Mouse (Mus musculus): ENCODE measurements around the gene Fam124a. TPM values are rescaled to one million over a fixed set of nuclear protein-coding genes. Genes with fewer than 3 reads are reported as not detected.

Gene Fam124a
- polyA plus RNA-seq, 1 experiment from 2014 or later = 4.3 TPM

- peaks cover 10% of the 10 kb centered on the region; the same call in 1 of the 2 replicates for H3K4me1 ChIP-seq (ENCODE audit: insufficient read depth)
- 18% methylated on average over 4 of the region's 4 CpGs for WGBS
- DNase-seq (peak; percentile 86), ATAC-seq (ENCODE audit: insufficient read depth) (peak; percentile 93)
- no peak overlapping the region for H3K9ac ChIP-seq
- no peak for TF ChIP-seq CTCF (IDR thresholded peaks at IDR 0.05; ENCODE audit: low read depth)
- no peaks in the 10 kb centered on the region for H3K27me3 ChIP-seq (ENCODE audit: insufficient read depth, low read length)
- H3K36me3 ChIP-seq (ENCODE audit: insufficient read depth) = no peaks in the 10 kb centered on the region
- peak overlapping the region; percentile 89 for H3K27ac ChIP-seq (ENCODE audit: low read depth)
- no peak overlapping the region; the same call in 1 of the 2 replicates for H3K4me2 ChIP-seq
- no peaks in the 10 kb centered on the region for H3K9me3 ChIP-seq (ENCODE audit: low read depth, low read length)
- H3K4me3 ChIP-seq (ENCODE audit: low read depth, low read length) = no peak overlapping the region
Measured at GRCm38 (mm10) chr14:62570299-62570698, 14.8 kb downstream of the Fam124a start.

GRCm38 (mm10) chr14:62573454-62573853 lies 17.9 kb downstream of the Fam124a start:
- ATAC-seq (ENCODE audit: insufficient read depth) (peak; percentile 57; the same call in 1 of the 2 replicates), DNase-seq (peak; percentile 62)
- WGBS = 0% methylated on average over 2 of the region's 3 CpGs

GRCm38 (mm10) chr14:62574906-62575305 lies 19.4 kb downstream of the Fam124a start:
- Histone ChIP-seq H3K4me1 (ENCODE audit: insufficient read depth) (peaks cover 2% of the 10 kb centered on the region; the same call in 1 of the 2 replicates), H3K9ac (no peak overlapping the region), H3K4me3 (ENCODE audit: low read depth, low read length) (no peak overlapping the region), H3K9me3 (ENCODE audit: low read depth, low read length) (no peaks in the 10 kb centered on the region), H3K4me2 (no peak overlapping the region), H3K27me3 (ENCODE audit: insufficient read depth, low read length) (no peaks in the 10 kb centered on the region), H3K36me3 (ENCODE audit: insufficient read depth) (no peaks in the 10 kb centered on the region), H3K27ac (ENCODE audit: low read depth) (no peak overlapping the region)
- DNase-seq (no peak), ATAC-seq (ENCODE audit: insufficient read depth) (no peak)
- TF ChIP-seq CTCF (IDR thresholded peaks at IDR 0.05; ENCODE audit: low read depth) = no peak
- 56% methylated on average over 6 of the region's 6 CpGs for WGBS

More at GRCm38 (mm10) chr14:62573454-62573853, 17.9 kb downstream of the Fam124a start:
- no peak overlapping the region for H3K9ac ChIP-seq
- no peaks in the 10 kb centered on the region for H3K27me3 ChIP-seq (ENCODE audit: insufficient read depth, low read length)
- no peak overlapping the region for H3K4me3 ChIP-seq (ENCODE audit: low read depth, low read length)
- no peak for TF ChIP-seq CTCF (IDR thresholded peaks at IDR 0.05; ENCODE audit: low read depth)
- peak overlapping the region; percentile 42; the same call in 1 of the 2 replicates for H3K4me2 ChIP-seq
- H3K4me1 ChIP-seq (ENCODE audit: insufficient read depth) = peaks cover 10% of the 10 kb centered on the region; the same call in 1 of the 2 replicates
- peak overlapping the region; percentile 48; the same call in 1 of the 2 replicates for H3K27ac ChIP-seq (ENCODE audit: low read depth)
- no peaks in the 10 kb centered on the region for H3K36me3 ChIP-seq (ENCODE audit: insufficient read depth)
- H3K9me3 ChIP-seq (ENCODE audit: low read depth, low read length) = no peaks in the 10 kb centered on the region

GRCm38 (mm10) chr14:62575862-62576261 lies 20.3 kb downstream of the Fam124a start:
- ATAC-seq (ENCODE audit: insufficient read depth) (no peak), DNase-seq (no peak)
- no peaks in the 10 kb centered on the region for H3K36me3 ChIP-seq (ENCODE audit: insufficient read depth)
- H3K4me3 ChIP-seq (ENCODE audit: low read depth, low read length) = no peak overlapping the region
- H3K9me3 ChIP-seq (ENCODE audit: low read depth, low read length) = no peaks in the 10 kb centered on the region
- H3K4me1 ChIP-seq (ENCODE audit: insufficient read depth) = no peaks in the 10 kb centered on the region
- no peak for TF ChIP-seq CTCF (IDR thresholded peaks at IDR 0.05; ENCODE audit: low read depth)
- H3K9ac ChIP-seq = no peak overlapping the region
- no peaks in the 10 kb centered on the region for H3K27me3 ChIP-seq (ENCODE audit: insufficient read depth, low read length)
- 75% methylated on average over 8 of the region's 8 CpGs for WGBS
- H3K27ac ChIP-seq (ENCODE audit: low read depth) = no peak overlapping the region
- H3K4me2 ChIP-seq = no peak overlapping the region

- Histone ChIP-seq H3K4me2 (no peak overlapping the region), H3K27ac (ENCODE audit: low read depth) (no peak overlapping the region), H3K27me3 (ENCODE audit: insufficient read depth, low read length) (no peaks in the 10 kb centered on the region), H3K9ac (no peak overlapping the region), H3K4me1 (ENCODE audit: insufficient read depth) (no peaks in the 10 kb centered on the region), H3K36me3 (ENCODE audit: insufficient read depth) (no peaks in the 10 kb centered on the region), H3K9me3 (ENCODE audit: low read depth, low read length) (no peaks in the 10 kb centered on the region), H3K4me3 (ENCODE audit: low read depth, low read length) (no peak overlapping the region)
- ATAC-seq (ENCODE audit: insufficient read depth) = no peak
- no peak for DNase-seq
- TF ChIP-seq CTCF (IDR thresholded peaks at IDR 0.05; ENCODE audit: low read depth) = no peak
- WGBS = 86% methylated on average over 3 of the region's 3 CpGs
Measured at GRCm38 (mm10) chr14:62580945-62581344, 25.4 kb downstream of the Fam124a start.

- H3K27me3 ChIP-seq (ENCODE audit: insufficient read depth, low read length) = no peaks in the 10 kb centered on the region
- H3K4me3 ChIP-seq (ENCODE audit: low read depth, low read length) = no peak overlapping the region
- H3K27ac ChIP-seq (ENCODE audit: low read depth) = no peak overlapping the region
- no peaks in the 10 kb centered on the region for H3K4me1 ChIP-seq (ENCODE audit: insufficient read depth)
- TF ChIP-seq CTCF (IDR thresholded peaks at IDR 0.05; ENCODE audit: low read depth) = no peak
- no peaks in the 10 kb centered on the region for H3K9me3 ChIP-seq (ENCODE audit: low read depth, low read length)
- ATAC-seq (ENCODE audit: insufficient read depth) = no peak
- no peak overlapping the region for H3K4me2 ChIP-seq
- H3K9ac ChIP-seq = no peak overlapping the region
- H3K36me3 ChIP-seq (ENCODE audit: insufficient read depth) = no peaks in the 10 kb centered on the region
- DNase-seq = no peak
- 70% methylated on average over 9 of the region's 9 CpGs for WGBS
Measured at GRCm38 (mm10) chr14:62581768-62582167, 26.2 kb downstream of the Fam124a start.

- H3K4me2 ChIP-seq = no peak overlapping the region
- H3K4me3 ChIP-seq (ENCODE audit: low read depth, low read length) = no peak overlapping the region
- H3K27me3 ChIP-seq (ENCODE audit: insufficient read depth, low read length) = no peaks in the 10 kb centered on the region
- no peak overlapping the region for H3K27ac ChIP-seq (ENCODE audit: low read depth)
- no peaks in the 10 kb centered on the region for H3K36me3 ChIP-seq (ENCODE audit: insufficient read depth)
- no peak for DNase-seq
- H3K4me1 ChIP-seq (ENCODE audit: insufficient read depth) = no peaks in the 10 kb centered on the region
- no peak overlapping the region for H3K9ac ChIP-seq
- H3K9me3 ChIP-seq (ENCODE audit: low read depth, low read length) = no peaks in the 10 kb centered on the region
- ATAC-seq (ENCODE audit: insufficient read depth) = no peak
- TF ChIP-seq CTCF (IDR thresholded peaks at IDR 0.05; ENCODE audit: low read depth) = no peak
Measured at GRCm38 (mm10) chr14:62584637-62585036, 29.1 kb downstream of the Fam124a start.

- no peaks in the 10 kb centered on the region for H3K36me3 ChIP-seq (ENCODE audit: insufficient read depth)
- H3K4me3 ChIP-seq (ENCODE audit: low read depth, low read length) = no peak overlapping the region
- DNase-seq (no peak), ATAC-seq (ENCODE audit: insufficient read depth) (no peak)
- H3K9ac ChIP-seq = no peak overlapping the region
- no peak for TF ChIP-seq CTCF (IDR thresholded peaks at IDR 0.05; ENCODE audit: low read depth)
- no peaks in the 10 kb centered on the region for H3K4me1 ChIP-seq (ENCODE audit: insufficient read depth)
- H3K9me3 ChIP-seq (ENCODE audit: low read depth, low read length) = no peaks in the 10 kb centered on the region
- H3K27ac ChIP-seq (ENCODE audit: low read depth) = no peak overlapping the region
- WGBS = 15% methylated on average over 3 of the region's 3 CpGs
- no peak overlapping the region for H3K4me2 ChIP-seq
- H3K27me3 ChIP-seq (ENCODE audit: insufficient read depth, low read length) = no peaks in the 10 kb centered on the region
Measured at GRCm38 (mm10) chr14:62585338-62585737, 29.8 kb downstream of the Fam124a start.

All from lung, embryonic 14.5 days (tissue).